Mouse (Mus musculus) left cerebral cortex, adult 11 months (tissue): ENCODE measurements at regions not wholly inside any gene's neighbourhood (a gene's known extent, or its start where the extent isn't known, plus 50 kb on each side); places are given as distances from the start of the nearest gene placed in this dataset.

ENCODE experiments used
- DNase-seq: peaks from one replicate; pipeline ENCODE4 v3.0.0; 2022; ENCODE audit warnings: low spot score

GRCm38 (mm10) chr13:88144591-88144990, 676.7 kb upstream of the Edil3 start:
- DNase-seq, result no peak

- peak; percentile 2 for DNase-seq
Measured at GRCm38 (mm10) chr13:88186579-88186978, 634.7 kb upstream of the Edil3 start.

GRCm38 (mm10) chr13:88201717-88202323, 619.5 kb upstream of the Edil3 start:
- no peak for DNase-seq

GRCm38 (mm10) chr13:88240448-88240847, 580.8 kb upstream of the Edil3 start:
- no peak for DNase-seq
